Mouse (Mus musculus) neural tube, embryonic 13.5 days (tissue): ENCODE results near the gene Cacfd1. TPM values are rescaled to one million over a fixed set of nuclear protein-coding genes. Genes with fewer than 3 reads are reported as not detected.

Experiments
- ATAC-seq: fragments of 200-750 bp; cut with Nextera tagmentation; 2 replicates; pipeline ENCODE4 v1.8.0; 2017; ENCODE audit warnings: low read depth, mild to moderate bottlenecking, moderate TSS enrichment, moderate library complexity
- H3K27ac ChIP-seq: fragments of 300-500 bp; sonication (generic); replicated peaks from 2 replicates; pipeline ENCODE4 v1.5.1; 2015; ENCODE audit warnings: moderate library complexity, mild to moderate bottlenecking, inconsistent platforms
- H3K27me3 ChIP-seq: fragments of 300-500 bp; sonication (generic); 2 replicates; pipeline ENCODE4 v1.6.1; 2015; ENCODE audit warnings: mild to moderate bottlenecking, inconsistent platforms
- H3K36me3 ChIP-seq: fragments of 300-500 bp; sonication (generic); 2 replicates; pipeline ENCODE4 v1.6.1; 2015; ENCODE audit warnings: mild to moderate bottlenecking, inconsistent platforms
- H3K4me1 ChIP-seq: fragments of 300-500 bp; sonication (generic); replicated peaks from 2 replicates; pipeline ENCODE4 v1.6.1; 2015; ENCODE audit warnings: inconsistent platforms
- H3K4me2 ChIP-seq: fragments of 300-500 bp; sonication (generic); 2 replicates; pipeline ENCODE4 v1.6.1; 2015; ENCODE audit warnings: inconsistent platforms, mild to moderate bottlenecking, moderate library complexity
- H3K4me3 ChIP-seq: fragments of 300-500 bp; sonication (generic); 2 replicates; pipeline ENCODE4 v1.5.1; 2015; ENCODE audit warnings: mild to moderate bottlenecking, inconsistent platforms
- H3K9ac ChIP-seq: fragments of 300-500 bp; sonication (generic); 2 replicates; pipeline ENCODE4 v1.6.1; 2015; ENCODE audit warnings: moderate library complexity, mild to moderate bottlenecking, inconsistent platforms
- H3K9me3 ChIP-seq: fragments of 300-500 bp; sonication (generic); 2 replicates; pipeline ENCODE4 v1.6.1; 2016; ENCODE audit warnings: inconsistent platforms
- WGBS: fragments of 180-500 bp; shearing (Covaris S2); methylation state at CpG from one replicate; pipeline ENCODE4 v1.1.7; 2015; 5-methylcytosine and 5-hydroxymethylcytosine counted together
- polyA plus RNA-seq: library from polyadenylated mRNA; unstranded; fragments of >200 nt; fragmentation: Nextera tagmentation; extraction: Ambion mirVana; gene quantifications from 2 replicates; pipeline ENCODE4 v1.2.1, GENCODE M21; 2015

Cacfd1 gene
- polyA plus RNA-seq, 1 experiment from 2014 or later = 120 TPM

DNA sequence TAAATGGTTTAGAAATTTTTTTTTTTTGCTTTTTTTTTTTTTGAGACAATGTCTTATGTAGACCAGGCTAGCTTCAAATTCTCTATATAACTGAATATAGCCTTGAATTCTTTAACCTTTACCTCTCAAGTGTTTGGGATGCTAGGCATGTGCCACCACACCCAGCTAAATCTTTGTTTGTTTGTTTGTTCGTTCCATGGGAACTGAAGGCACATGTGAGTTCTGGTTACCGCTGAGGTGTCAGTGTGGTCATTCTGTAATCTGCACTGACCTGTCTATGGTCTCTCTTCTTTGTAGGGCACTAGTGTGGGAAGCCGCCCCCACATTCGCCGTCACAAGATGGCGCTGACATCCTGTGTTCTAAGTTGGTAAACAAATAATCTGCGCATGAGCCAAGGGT, 11.7 kb upstream of the Cacfd1 start:
- Histone ChIP-seq H3K9me3 (no peaks in the 10 kb centered on the region), H3K4me2 (no peak overlapping the region), H3K4me3 (no peak overlapping the region), H3K9ac (no peak overlapping the region), H3K27me3 (no peaks in the 10 kb centered on the region), H3K4me1 (no peaks in the 10 kb centered on the region), H3K27ac (no peak overlapping the region), H3K36me3 (no peaks in the 10 kb centered on the region)
- ATAC-seq = no peak
- 93% methylated on average over 7 of the region's 7 CpGs for WGBS

GRCm38 (mm10) chr2:27006255-27006654, 3.5 kb upstream of the Cacfd1 start:
- Histone ChIP-seq H3K4me1 (peaks cover 17% of the 10 kb centered on the region), H3K9ac (no peak overlapping the region), H3K9me3 (no peaks in the 10 kb centered on the region), H3K36me3 (no peaks in the 10 kb centered on the region), H3K4me2 (no peak overlapping the region), H3K4me3 (no peak overlapping the region), H3K27me3 (no peaks in the 10 kb centered on the region), H3K27ac (no peak overlapping the region)
- WGBS = 67% methylated on average over 4 of the region's 4 CpGs
- no peak for ATAC-seq

DNA sequence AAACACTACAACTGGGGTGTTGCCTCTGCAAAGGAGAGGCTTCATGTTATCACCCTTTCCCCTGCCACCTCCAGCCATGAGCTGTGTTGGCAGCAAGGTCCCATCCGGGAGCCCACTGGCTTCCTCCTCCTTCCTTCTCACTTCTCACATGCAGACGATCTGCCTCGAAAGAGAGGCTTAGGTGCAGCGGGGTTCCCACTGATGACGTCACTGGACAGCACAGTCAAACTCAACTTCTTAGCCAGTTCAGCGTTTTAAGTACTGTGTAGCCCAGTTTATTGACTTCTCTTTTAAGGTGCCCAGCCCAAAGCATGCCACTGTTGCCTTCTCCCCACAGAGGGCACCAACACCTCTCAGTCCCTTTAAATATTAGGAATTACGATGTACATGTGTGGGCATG, 2.0 kb upstream of the Cacfd1 start:
- Histone ChIP-seq H3K4me3 (no peak overlapping the region), H3K9ac (no peak overlapping the region), H3K36me3 (no peaks in the 10 kb centered on the region), H3K27me3 (no peaks in the 10 kb centered on the region), H3K4me2 (no peak overlapping the region), H3K9me3 (no peaks in the 10 kb centered on the region), H3K27ac (no peak overlapping the region), H3K4me1 (peaks cover 28% of the 10 kb centered on the region)
- ATAC-seq = no peak
- WGBS = 75% methylated on average over 7 of the region's 7 CpGs

GRCm38 (mm10) chr2:27017802-27018201, 8.1 kb downstream of the Cacfd1 start:
- ATAC-seq = 0 out of 2 replicates have a peak, but pooled peaks have one; percentile 29
- Histone ChIP-seq H3K27ac (no peak overlapping the region), H3K4me3 (no peak overlapping the region), H3K9ac (no peak overlapping the region), H3K4me1 (no peaks in the 10 kb centered on the region), H3K36me3 (peaks cover 81% of the 10 kb centered on the region), H3K4me2 (no peak overlapping the region), H3K9me3 (no peaks in the 10 kb centered on the region), H3K27me3 (no peaks in the 10 kb centered on the region)
- 52% methylated on average over 5 of the region's 5 CpGs for WGBS

- Histone ChIP-seq H3K4me3 (no peak overlapping the region), H3K9me3 (no peaks in the 10 kb centered on the region), H3K9ac (no peak overlapping the region), H3K4me1 (no peaks in the 10 kb centered on the region), H3K27ac (no peak overlapping the region), H3K27me3 (no peaks in the 10 kb centered on the region), H3K36me3 (peaks cover 66% of the 10 kb centered on the region), H3K4me2 (no peak overlapping the region)
- 96% methylated on average over 2 of the region's 2 CpGs for WGBS
- no peak for ATAC-seq
These were observed 9.8 kb downstream of the Cacfd1 start for GRCm38 (mm10) chr2:27019530-27019929.

GRCm38 (mm10) chr2:27021103-27021502, 11.4 kb downstream of the Cacfd1 start:
- Histone ChIP-seq H3K4me2 (no peak overlapping the region), H3K27ac (no peak overlapping the region), H3K9me3 (no peaks in the 10 kb centered on the region), H3K27me3 (no peaks in the 10 kb centered on the region), H3K36me3 (peaks cover 50% of the 10 kb centered on the region), H3K4me3 (no peak overlapping the region), H3K9ac (no peak overlapping the region), H3K4me1 (no peaks in the 10 kb centered on the region)
- ATAC-seq = no peak
- 81% methylated on average over 1 of the region's 1 CpGs for WGBS

- H3K9ac ChIP-seq = no peak overlapping the region
- no peak overlapping the region for H3K4me3 ChIP-seq
- ATAC-seq = no peak
- no peak overlapping the region for H3K27ac ChIP-seq
- peaks cover 14% of the 10 kb centered on the region for H3K4me1 ChIP-seq
- H3K27me3 ChIP-seq = no peaks in the 10 kb centered on the region
- no peak overlapping the region for H3K4me2 ChIP-seq
- 81% methylated on average over 6 of the region's 6 CpGs for WGBS
- peaks cover 36% of the 10 kb centered on the region for H3K36me3 ChIP-seq
- no peaks in the 10 kb centered on the region for H3K9me3 ChIP-seq
These were observed 12.9 kb downstream of the Cacfd1 start for GRCm38 (mm10) chr2:27022612-27023011.

- no peak for ATAC-seq
- 86% methylated on average over 14 of the region's 14 CpGs for WGBS
- H3K27ac ChIP-seq = no peak overlapping the region
- H3K36me3 ChIP-seq = peaks cover 21% of the 10 kb centered on the region
- H3K4me1 ChIP-seq = peaks cover 22% of the 10 kb centered on the region
- H3K27me3 ChIP-seq = peaks cover 7% of the 10 kb centered on the region
- no peak overlapping the region for H3K4me3 ChIP-seq
- H3K9ac ChIP-seq = no peak overlapping the region
- no peak overlapping the region for H3K4me2 ChIP-seq
- no peaks in the 10 kb centered on the region for H3K9me3 ChIP-seq
These were observed 14.4 kb downstream of the Cacfd1 start for GRCm38 (mm10) chr2:27024136-27024535.

GRCm38 (mm10) chr2:27025545-27025944, 15.8 kb downstream of the Cacfd1 start:
- peaks cover 15% of the 10 kb centered on the region for H3K27me3 ChIP-seq
- no peak for ATAC-seq
- no peak overlapping the region for H3K4me3 ChIP-seq
- H3K36me3 ChIP-seq = 0 out of 2 replicates have a peak, but pooled peaks cover 9% of the 10 kb centered on the region
- whole genome bisulfite sequencing = 81% methylated on average over 3 of the region's 3 CpGs
- peaks cover 22% of the 10 kb centered on the region for H3K4me1 ChIP-seq
- no peak overlapping the region for H3K4me2 ChIP-seq
- H3K9me3 ChIP-seq = no peaks in the 10 kb centered on the region
- H3K27ac ChIP-seq = no peak overlapping the region
- no peak overlapping the region for H3K9ac ChIP-seq

DNA sequence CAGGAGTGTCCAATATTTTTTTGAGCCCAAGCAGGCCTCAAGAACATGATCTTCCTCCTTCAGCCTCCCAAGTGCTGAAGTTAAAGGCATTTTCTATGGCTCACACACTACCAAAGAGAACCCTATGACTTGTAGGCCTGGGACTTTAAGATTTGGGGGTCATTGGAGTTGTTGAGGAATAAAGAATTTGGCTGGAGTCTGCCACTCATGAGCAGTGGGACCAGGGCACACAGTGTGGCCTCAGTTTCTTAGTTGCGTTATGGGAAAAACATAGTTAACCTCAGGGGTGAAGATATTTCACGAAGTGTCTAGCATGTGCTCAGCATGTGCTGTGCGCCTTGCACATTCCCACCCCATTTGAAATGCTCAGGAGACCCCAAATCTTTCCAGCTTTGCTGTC, 16.6 kb downstream of the Cacfd1 start:
- WGBS = 89% methylated on average over 3 of the region's 3 CpGs
- Histone ChIP-seq H3K27me3 (peaks cover 17% of the 10 kb centered on the region), H3K36me3 (0 out of 2 replicates have a peak, but pooled peaks cover 6% of the 10 kb centered on the region), H3K4me3 (no peak overlapping the region), H3K4me1 (peaks cover 22% of the 10 kb centered on the region), H3K27ac (no peak overlapping the region), H3K9ac (peak overlapping the region; percentile 72; the same call in 1 of the 2 replicates), H3K9me3 (no peaks in the 10 kb centered on the region), H3K4me2 (peak overlapping the region; percentile 60)
- ATAC-seq = no peak

DNA sequence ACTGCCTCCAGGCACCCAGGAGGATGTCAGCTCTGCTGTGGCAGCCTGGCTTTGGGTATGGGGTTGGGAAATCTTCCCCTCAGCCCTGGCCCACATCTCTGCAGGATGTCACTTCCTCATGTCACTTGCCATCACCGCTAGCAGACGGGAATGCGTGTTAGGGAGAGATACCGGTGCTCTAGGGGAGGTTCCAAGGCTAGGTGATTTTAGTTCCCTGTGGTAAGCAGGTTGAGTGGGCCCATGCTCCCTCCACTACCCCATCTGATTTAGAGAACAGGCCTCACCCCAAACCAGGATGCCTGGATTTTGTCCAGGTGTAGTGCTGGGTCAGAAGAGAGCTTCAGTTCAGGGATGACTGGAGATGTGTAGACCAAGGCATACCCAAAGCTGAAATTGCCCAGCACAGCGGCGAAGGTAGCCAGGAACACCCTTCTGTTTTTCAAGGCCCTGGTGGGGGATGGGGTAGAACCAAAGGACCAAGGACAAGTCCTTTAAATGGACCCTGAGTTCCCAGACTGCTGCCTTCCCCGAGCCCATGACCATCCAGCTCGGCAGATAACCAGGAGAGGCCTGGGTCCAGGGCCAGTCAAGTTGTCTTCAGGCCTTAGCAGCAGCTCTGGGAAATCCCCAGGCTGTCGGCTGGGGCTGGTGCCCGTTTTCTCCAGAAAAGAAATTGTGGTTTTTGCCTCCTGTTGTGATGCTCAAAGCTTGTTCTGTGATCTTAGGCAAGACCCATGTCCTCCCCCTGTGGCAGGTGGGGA, 17.3 kb downstream of the Cacfd1 start:
- Histone ChIP-seq H3K27me3 (peaks cover 17% of the 10 kb centered on the region), H3K27ac (peak overlapping the region; percentile 19; the same call in 1 of the 2 replicates), H3K9ac (peak overlapping the region; percentile 72), H3K9me3 (no peaks in the 10 kb centered on the region), H3K36me3 (no peaks in the 10 kb centered on the region), H3K4me1 (peaks cover 22% of the 10 kb centered on the region), H3K4me3 (peak overlapping the region; percentile 41), H3K4me2 (peak overlapping the region; percentile 60)
- WGBS = 72% methylated on average over 10 of the region's 10 CpGs
- ATAC-seq = peak; percentile 0; the same call in 1 of the 2 replicates

DNA sequence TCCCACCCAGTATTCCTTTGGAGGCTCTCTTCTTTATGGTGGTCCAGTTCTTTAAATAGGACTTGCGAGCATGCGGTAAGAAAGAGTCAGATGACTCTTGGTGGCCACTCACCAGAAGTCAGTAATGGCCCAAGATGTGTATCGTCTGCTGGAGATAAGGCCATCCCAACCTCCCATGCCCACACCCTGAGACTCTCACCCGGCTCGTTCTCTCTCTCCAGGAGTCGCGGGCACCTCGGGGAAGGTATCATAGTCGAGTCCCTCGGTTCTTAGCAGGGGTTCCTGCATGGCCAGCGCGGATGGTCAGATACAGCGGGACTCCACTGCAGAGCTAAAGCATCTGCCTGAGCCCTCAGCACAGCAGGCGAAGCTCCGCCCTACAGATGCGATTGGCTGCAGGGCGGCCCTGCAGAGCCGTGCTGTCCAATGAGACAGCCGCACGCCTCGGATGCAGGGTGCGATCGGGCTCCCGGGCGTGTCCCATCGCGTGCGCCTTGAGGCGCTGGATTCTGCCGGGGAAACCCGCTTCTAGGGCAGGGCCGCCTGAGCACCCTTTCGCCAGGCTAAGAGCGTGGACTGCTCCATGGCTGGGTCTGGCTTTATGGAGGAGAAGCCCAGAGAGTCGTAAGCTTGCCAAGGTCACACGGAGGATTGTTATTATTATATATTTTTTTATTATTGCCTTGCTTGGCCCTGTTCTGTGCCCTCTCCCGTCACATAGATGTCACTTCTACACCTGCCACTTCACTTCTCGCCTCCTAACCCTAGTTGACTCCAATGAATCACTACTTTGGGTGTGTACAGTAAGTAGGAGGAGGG, 18.1 kb downstream of the Cacfd1 start, which contains the start of gene Slc2a6:
TSS of gene Slc2a6 (minus strand) at position 381 of the 819 bp plus-strand sequence.
- WGBS = 3% methylated on average over 38 of the region's 38 CpGs

More for the DNA sequence above, 18.1 kb downstream of the Cacfd1 start, which contains the start of gene Slc2a6:
- peak; percentile 99 for ATAC-seq
- Histone ChIP-seq H3K4me1 (peaks cover 22% of the 10 kb centered on the region), H3K36me3 (no peaks in the 10 kb centered on the region), H3K27me3 (peaks cover 17% of the 10 kb centered on the region), H3K27ac (peak within 1 kb of the TSS; percentile 61; the same call in 1 of the 2 replicates), H3K9me3 (no peaks in the 10 kb centered on the region), H3K9ac (peak within 1 kb of the TSS; percentile 72), H3K4me3 (peak within 1 kb of the TSS; percentile 41), H3K4me2 (peak within 1 kb of the TSS; percentile 60)
